Mouse (Mus musculus): ENCODE data around the gene Serpinb2. TPM values are rescaled to one million over a fixed set of nuclear protein-coding genes. Genes with fewer than 3 reads are reported as not detected.
A peak's percentile ranks its signal among the peaks of the same experiment; 100 is the strongest.

Serpinb2 gene
- polyA plus RNA-seq, 2 experiments, result 1.1 to 4.3 TPM

DNA sequence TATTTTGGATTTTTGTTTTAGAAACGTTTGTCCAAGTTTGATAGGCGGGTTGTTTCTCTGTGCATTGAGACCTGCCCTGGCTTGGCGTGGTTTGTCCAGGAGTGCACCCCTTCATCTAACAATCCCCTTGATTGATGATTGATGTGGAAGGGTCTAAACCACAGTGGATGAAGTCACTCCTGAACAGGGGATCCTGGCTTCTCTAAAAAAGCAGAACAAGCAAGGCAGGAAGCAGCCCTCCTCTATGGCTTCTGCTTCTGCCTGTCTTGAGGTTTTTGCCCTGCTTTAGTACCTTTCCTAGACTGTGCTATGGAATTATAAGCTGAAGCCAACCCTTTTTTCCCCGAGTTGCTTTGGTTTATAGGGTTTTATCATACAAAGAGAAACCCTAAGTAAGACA lies 14.4 kb downstream of the Serpinb2 start:
- Histone ChIP-seq H3K27me3 (ENCODE audit: control insufficient read depth, insufficient read depth, low read length) (no peaks in the 10 kb centered on the region), H3K27ac (replicated peaks; ENCODE audit: low read depth, low read length) (no peak overlapping the region), H3K36me3 (ENCODE audit: control insufficient read depth, insufficient read depth, low read length) (no peaks in the 10 kb centered on the region), H3K9ac (ENCODE audit: low read depth, low read length, severe bottlenecking) (no peak overlapping the region), H3K4me1 (ENCODE audit: control insufficient read depth, insufficient read depth, low read length) (no peaks in the 10 kb centered on the region), H3K4me3 (replicated peaks; ENCODE audit: low read length) (no peak overlapping the region), H3K9me3 (ENCODE audit: control insufficient read depth, low read length) (no peaks in the 10 kb centered on the region), H3K4me2 (replicated peaks; ENCODE audit: low read depth, low read length, severe bottlenecking) (no peak overlapping the region)
- ATAC-seq (ENCODE audit: low FRiP score, low read depth) (no peak), DNase-seq (ENCODE audit: low spot score) (no peak)
- 78% methylated on average over 4 of the region's 4 CpGs for WGBS
- no peak for TF ChIP-seq POLR2A (IDR thresholded peaks at IDR 0.05; ENCODE audit: borderline replicate concordance, extremely low read depth, insufficient read depth, insufficient read length)

DNA sequence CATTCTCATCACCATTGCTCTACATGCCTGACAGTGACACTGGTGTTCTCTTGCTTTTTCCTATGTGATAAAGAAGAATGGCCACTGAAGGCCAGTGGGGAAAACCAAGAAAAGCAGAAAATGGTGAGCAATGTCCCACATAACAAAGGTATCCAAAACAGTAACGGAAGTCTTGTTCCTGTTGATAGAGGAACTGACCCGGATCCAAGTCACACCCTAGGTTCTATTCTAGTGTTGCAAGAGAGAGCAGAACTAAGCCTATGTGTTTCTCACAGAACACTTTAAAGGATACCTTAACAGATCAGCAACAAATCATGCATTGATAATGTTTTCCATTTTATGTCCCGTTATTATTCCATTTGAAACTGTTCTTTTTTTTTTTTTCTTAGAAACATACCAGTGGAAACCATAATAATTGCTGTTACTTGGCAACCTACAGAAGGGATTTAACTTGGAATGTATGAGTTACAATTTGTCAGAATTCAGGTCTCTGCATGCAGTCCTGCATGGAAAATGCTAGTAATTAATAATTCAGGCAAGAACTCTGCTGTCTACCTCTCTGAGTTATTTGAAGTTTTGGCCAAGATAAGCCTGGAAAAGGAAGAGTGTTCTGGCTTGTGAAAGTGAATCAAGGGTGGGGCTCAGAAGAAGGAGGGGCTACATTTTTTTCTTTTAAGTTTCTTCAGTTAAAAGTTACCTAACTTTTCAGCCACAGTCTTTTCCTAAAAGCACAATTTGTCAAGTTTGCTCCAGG lies 17.3 kb downstream of the Serpinb2 start:
- DNase-seq (ENCODE audit: low spot score) (peak; percentile 33), ATAC-seq (ENCODE audit: low FRiP score, low read depth) (no peak)
- Histone ChIP-seq H3K9me3 (ENCODE audit: control insufficient read depth, low read length) (no peaks in the 10 kb centered on the region), H3K4me1 (ENCODE audit: control insufficient read depth, insufficient read depth, low read length) (no peaks in the 10 kb centered on the region), H3K4me3 (replicated peaks; ENCODE audit: low read length) (no peak overlapping the region), H3K27ac (replicated peaks; ENCODE audit: low read depth, low read length) (no peak overlapping the region), H3K36me3 (ENCODE audit: control insufficient read depth, insufficient read depth, low read length) (no peaks in the 10 kb centered on the region), H3K4me2 (replicated peaks; ENCODE audit: low read depth, low read length, severe bottlenecking) (no peak overlapping the region), H3K9ac (ENCODE audit: low read depth, low read length, severe bottlenecking) (no peak overlapping the region), H3K27me3 (ENCODE audit: control insufficient read depth, insufficient read depth, low read length) (no peaks in the 10 kb centered on the region)
- TF ChIP-seq POLR2A (IDR thresholded peaks at IDR 0.05; ENCODE audit: borderline replicate concordance, extremely low read depth, insufficient read depth, insufficient read length), result no peak
- 75% methylated on average over 3 of the region's 3 CpGs for WGBS

DNA sequence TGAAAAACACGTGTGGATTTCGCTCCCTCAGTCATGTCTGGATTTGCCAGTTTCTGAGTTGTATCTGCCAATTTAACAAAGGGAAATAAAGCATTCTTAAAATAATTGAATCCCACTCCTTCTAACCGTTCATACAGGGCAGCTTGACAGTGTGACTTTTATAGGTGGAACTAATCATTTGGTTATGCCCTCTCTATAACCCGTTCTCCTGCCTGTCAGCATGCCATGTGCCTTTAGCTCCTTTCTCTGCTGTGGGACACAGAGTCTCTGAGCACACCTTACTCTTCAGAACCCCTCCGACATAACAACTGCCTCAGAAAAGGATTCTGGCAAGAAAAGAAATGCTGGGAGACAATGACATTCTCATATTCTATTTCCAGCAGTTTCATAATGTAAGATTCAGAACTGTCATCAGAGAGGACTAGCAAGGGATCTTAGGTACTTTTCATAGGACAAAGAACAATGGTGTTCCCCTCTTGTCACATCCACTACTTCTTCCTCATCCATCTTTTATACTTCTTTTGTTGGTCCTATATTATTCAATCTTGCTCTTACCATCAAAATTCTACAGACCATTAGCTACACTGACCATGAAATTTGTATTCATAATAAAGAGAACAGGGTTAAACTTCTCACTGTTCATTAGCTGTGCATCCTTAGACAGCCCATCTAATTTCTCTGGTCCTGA lies 18.3 kb downstream of the Serpinb2 start:
- no peaks in the 10 kb centered on the region for H3K36me3 ChIP-seq (ENCODE audit: control insufficient read depth, insufficient read depth, low read length)
- TF ChIP-seq POLR2A (IDR thresholded peaks at IDR 0.05; ENCODE audit: borderline replicate concordance, extremely low read depth, insufficient read depth, insufficient read length), result no peak
- H3K4me2 ChIP-seq (replicated peaks; ENCODE audit: low read depth, low read length, severe bottlenecking), result no peak overlapping the region
- no peak overlapping the region for H3K9ac ChIP-seq (ENCODE audit: low read depth, low read length, severe bottlenecking)
- ATAC-seq (ENCODE audit: low FRiP score, low read depth) (no peak), DNase-seq (ENCODE audit: low spot score) (no peak)
- H3K27me3 ChIP-seq (ENCODE audit: control insufficient read depth, insufficient read depth, low read length), result no peaks in the 10 kb centered on the region
- H3K4me3 ChIP-seq (replicated peaks; ENCODE audit: low read length), result no peak overlapping the region
- no peak overlapping the region for H3K27ac ChIP-seq (replicated peaks; ENCODE audit: low read depth, low read length)
- H3K4me1 ChIP-seq (ENCODE audit: control insufficient read depth, insufficient read depth, low read length), result no peaks in the 10 kb centered on the region
- H3K9me3 ChIP-seq (ENCODE audit: control insufficient read depth, low read length), result no peaks in the 10 kb centered on the region
- 48% methylated on average over 5 of the region's 5 CpGs for WGBS

DNA sequence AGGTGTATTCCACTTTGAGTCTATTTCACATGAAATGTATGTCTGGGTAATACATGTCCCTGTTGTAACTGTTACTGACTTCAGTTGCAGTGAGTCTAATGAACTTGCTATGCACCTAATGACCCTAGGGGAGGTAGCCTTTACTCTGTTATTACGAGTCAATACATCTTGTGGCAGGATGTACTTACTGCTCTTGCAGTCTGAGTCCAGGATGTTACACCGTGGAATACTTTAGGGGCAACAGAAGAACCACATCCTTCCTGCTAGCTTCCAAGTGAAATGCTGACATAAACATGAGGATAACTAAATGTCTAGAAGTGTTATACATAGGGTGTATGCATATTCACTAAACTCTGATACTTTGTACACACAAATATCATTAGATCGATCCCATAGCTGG lies 22.5 kb downstream of the Serpinb2 start:
- Histone ChIP-seq H3K36me3 (ENCODE audit: control insufficient read depth, insufficient read depth, low read length) (no peaks in the 10 kb centered on the region), H3K27me3 (ENCODE audit: control insufficient read depth, insufficient read depth, low read length) (no peaks in the 10 kb centered on the region), H3K4me2 (replicated peaks; ENCODE audit: low read depth, low read length, severe bottlenecking) (no peak overlapping the region), H3K4me1 (ENCODE audit: control insufficient read depth, insufficient read depth, low read length) (no peaks in the 10 kb centered on the region), H3K27ac (replicated peaks; ENCODE audit: low read depth, low read length) (no peak overlapping the region), H3K9me3 (ENCODE audit: control insufficient read depth, low read length) (no peaks in the 10 kb centered on the region), H3K4me3 (replicated peaks; ENCODE audit: low read length) (no peak overlapping the region), H3K9ac (ENCODE audit: low read depth, low read length, severe bottlenecking) (no peak overlapping the region)
- TF ChIP-seq POLR2A (IDR thresholded peaks at IDR 0.05; ENCODE audit: borderline replicate concordance, extremely low read depth, insufficient read depth, insufficient read length), result no peak
- DNase-seq (ENCODE audit: low spot score), result no peak
- no peak for ATAC-seq (ENCODE audit: low FRiP score, low read depth)
- WGBS, result 64% methylated on average over 3 of the region's 3 CpGs

DNA sequence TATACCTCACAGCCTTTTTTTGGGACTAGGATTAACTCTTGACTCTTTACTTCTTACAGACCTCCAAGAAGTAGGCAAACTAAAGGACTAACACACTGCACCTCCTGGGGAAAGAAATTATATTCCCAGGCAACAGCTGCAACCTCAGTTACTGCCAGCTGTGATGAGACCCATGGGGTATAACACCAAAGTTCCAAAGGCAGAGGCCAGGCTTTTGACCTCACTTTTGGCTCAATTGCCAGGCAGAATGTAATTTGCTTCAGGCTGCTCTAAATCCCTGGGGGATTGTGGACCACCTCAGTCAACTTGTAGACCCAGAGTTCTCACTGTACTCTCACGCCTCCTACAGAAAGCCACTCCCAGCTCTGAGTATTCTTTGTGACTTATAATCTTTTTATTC lies 26.2 kb downstream of the Serpinb2 start:
- 51% methylated on average over 1 of the region's 1 CpGs for WGBS
- no peaks in the 10 kb centered on the region for H3K36me3 ChIP-seq (ENCODE audit: control insufficient read depth, insufficient read depth, low read length)
- no peak overlapping the region for H3K9ac ChIP-seq (ENCODE audit: low read depth, low read length, severe bottlenecking)
- H3K4me1 ChIP-seq (ENCODE audit: control insufficient read depth, insufficient read depth, low read length), result no peaks in the 10 kb centered on the region
- no peak overlapping the region for H3K4me3 ChIP-seq (replicated peaks; ENCODE audit: low read length)
- no peak overlapping the region for H3K27ac ChIP-seq (replicated peaks; ENCODE audit: low read depth, low read length)
- H3K4me2 ChIP-seq (replicated peaks; ENCODE audit: low read depth, low read length, severe bottlenecking), result no peak overlapping the region
- no peak for DNase-seq (ENCODE audit: low spot score)
- no peaks in the 10 kb centered on the region for H3K27me3 ChIP-seq (ENCODE audit: control insufficient read depth, insufficient read depth, low read length)
- H3K9me3 ChIP-seq (ENCODE audit: control insufficient read depth, low read length), result no peaks in the 10 kb centered on the region
- TF ChIP-seq POLR2A (IDR thresholded peaks at IDR 0.05; ENCODE audit: borderline replicate concordance, extremely low read depth, insufficient read depth, insufficient read length), result no peak
- peak; percentile 47; the same call in 1 of the 2 replicates for ATAC-seq (ENCODE audit: low FRiP score, low read depth)
